Mouse (Mus musculus) bone marrow macrophage, adult 2 months (primary cell): ENCODE results near the gene Anks6.

Experiments used
- CTCF ChIP-seq: IDR thresholded peaks from 2 replicates; pipeline ENCODE4 v1.5.1; 2012; ENCODE audit warnings: low read depth, mild to moderate bottlenecking, low read length, moderate library complexity
- POLR2A ChIP-seq: IDR thresholded peaks from 2 replicates; pipeline ENCODE4 v1.6.1; 2012; ENCODE audit warnings: mild to moderate bottlenecking, low read depth, low read length, borderline replicate concordance

GRCm38 (mm10) chr4:47103561-47103960 lies 46.3 kb upstream of the Anks6 start:
- TF ChIP-seq CTCF (no peak), POLR2A (no peak)
